Mouse (Mus musculus) lung, postnatal 4 days (tissue): ENCODE results near the gene Gm21882.
"Not testable (repeated sequence)": the region's sequence is repeated elsewhere in the genome, so short reads cannot be mapped to it uniquely, and the experiment has no call there.

Source experiments
- DNase-seq, 2 experiments: peaks; one replicate each; pipeline ENCODE4 v3.0.0; 2021

Gm21882 gene

GRCm38 (mm10) chrY:40381423-40381822 lies at the start of gene Gm21882:
Gene Gm21882, minus strand, starts transcription at chrY:40381523.
- not testable (repeated sequence) for DNase-seq
